Mouse (Mus musculus): ENCODE measurements around the gene Ppp3r1. TPM values are rescaled to one million over a fixed set of nuclear protein-coding genes. Genes with fewer than 3 reads are reported as not detected.

Ppp3r1 gene
- total RNA-seq (2022), result 100 to 1,000 TPM; 124 to 168 (median 143) TPM

DNA sequence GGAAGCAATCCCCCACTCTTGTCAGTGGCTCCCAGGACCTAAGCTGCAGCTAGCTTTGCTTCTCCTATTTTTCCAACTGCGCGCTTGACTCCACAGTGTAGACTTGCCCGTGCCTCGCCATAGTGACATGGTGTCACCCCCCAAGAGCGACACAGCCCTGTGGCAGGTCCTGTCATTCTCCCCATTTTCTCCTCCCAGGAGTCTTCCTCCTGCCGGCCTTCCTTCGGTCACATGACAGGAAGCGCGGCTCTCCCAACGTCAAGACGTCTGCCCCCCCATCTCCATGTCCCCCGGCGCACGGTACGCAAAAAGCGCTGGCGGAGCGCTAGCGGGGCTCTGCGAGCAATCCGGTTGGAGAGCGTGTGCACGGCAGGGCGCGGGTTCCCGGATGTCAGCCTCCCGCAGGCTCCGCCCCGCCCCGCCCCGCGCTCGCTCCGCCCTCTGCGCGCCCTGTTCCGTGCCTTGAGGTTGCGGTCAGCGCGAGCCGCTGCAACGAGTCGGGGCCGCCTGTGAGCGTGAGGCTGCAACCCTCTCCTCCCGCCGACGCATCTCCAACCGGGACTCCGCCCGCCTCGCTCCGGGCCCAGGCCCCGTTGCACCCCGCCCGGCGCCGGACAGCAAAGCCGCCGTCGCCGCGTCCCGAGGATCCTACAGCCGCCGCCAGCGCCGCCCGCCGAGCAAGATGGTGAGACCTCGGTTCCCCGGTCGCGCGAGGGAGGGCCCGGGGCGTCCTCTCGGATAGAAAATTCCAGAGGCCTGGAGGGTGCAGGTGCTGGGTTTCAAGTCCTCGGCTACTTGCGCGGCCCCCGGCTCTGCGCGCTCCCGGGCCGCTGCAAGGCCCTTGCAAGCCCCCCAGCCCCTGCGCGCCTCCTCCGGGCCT is at the start of gene Ppp3r1:
Gene Ppp3r1 (plus strand): TSS at position 406 of the 880 bp plus-strand sequence.
- peak; percentile 95 to 96 for DNase-seq (ENCODE audit: low spot score in 2 of 2)

DNA sequence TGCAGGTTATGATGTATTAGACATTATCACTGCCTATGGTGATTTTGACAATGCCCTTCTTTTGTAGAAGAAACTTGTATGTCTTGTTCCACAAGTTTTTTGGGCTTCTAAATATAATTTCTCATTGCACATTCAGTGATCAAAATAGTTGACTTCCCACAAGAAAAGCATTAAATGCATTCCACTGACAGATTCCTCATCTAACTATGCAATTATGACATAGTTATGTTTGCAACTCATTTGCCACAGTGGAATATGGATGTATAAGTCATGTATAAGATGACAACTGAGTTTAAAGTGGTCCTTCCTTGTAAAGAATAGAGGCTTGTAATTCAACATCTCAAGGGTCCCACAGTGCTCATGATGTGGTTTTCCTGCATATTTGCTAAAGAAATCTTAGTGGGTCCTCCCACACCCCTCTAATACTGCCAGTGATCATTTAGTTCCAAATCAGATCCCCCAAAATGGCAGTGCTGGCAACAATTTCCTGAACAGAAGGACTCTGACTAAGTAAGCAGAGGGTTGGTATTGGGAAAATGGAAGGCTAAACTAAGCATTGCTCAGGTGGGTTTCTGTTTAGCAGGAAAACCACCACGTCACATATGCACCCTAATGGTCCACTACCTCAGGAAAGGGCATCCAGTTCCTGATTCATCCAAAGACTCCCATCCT is 46.5 kb upstream of the Ppp3r1 start:
- DNase-seq (ENCODE audit: low spot score in 2 of 2), result no peak

DNA sequence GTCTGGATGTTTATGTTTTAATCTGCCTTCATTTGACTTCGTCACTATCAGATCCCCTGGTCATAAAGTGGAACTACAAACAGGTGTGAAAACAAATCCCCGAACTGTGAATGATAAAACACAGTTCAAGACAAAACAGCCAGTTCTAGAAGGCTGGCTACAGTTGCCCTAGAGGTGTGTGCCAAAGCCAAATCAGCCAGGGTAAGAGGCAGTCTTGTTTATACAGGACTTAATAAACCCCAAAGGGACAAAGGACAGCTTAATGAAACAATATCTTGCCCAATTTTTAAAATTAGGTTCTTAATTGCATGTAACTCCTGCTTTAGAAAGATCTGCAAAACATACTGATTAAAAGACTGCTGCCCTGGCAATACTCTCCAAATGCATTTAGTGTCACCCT is 32.6 kb upstream of the Ppp3r1 start:
- DNase-seq (ENCODE audit: low spot score in 2 of 2), result no peak

DNA sequence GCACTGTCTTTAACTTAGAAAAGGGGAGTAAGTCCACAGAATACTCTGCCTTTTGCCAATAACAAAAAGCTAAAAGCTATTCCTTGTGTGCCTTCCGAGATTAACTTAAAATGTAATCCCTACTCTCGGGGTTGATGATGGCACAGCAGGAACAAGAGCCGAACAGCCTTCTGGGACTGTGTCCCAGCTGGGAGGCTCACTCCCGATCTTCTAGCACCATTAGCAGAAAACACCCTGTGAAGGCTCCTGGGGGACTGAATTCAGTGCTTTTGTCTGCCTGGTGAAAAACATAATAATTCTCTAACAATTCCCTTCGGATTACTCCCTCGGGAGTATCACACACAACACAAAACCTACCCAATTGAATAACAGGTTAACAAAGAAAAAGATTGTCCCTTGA is 23.4 kb upstream of the Ppp3r1 start:
- no peak for DNase-seq (ENCODE audit: low spot score in 2 of 2)

DNA sequence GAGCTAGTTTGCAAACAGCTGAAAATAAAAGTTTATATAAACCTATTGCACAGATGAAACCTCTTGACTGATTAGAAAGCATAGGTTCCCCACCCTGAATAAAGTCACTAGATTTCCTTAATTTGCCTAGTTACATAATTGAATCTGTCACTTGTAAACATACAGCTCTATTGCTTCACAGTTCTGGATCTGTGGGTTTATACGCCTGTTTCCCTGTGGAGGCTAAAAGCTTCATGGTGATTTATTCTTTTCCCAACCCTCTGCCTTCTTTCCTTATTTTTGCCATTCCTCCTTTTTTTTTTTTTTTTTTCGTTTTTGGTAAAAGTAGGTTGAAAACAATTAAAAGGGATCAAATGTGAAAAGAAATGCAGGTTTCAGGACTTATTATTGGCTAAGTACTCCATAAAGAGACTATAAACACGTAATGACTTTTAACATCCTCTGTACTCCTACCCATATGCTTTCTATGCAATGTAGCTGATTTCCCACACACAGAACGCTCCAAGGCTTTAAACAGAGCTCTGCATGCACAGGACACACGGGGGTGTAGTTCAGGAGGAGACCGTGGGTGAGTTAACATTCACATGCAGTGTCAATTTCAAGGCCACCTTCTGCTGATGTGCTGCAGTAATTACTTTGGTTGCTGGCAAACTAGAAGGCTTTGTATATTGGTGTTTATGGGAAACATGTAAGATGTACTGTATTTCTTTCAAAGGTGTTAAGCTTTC is 20.6 kb upstream of the Ppp3r1 start:
- DNase-seq (ENCODE audit: low spot score in 2 of 2), result no peak

DNA sequence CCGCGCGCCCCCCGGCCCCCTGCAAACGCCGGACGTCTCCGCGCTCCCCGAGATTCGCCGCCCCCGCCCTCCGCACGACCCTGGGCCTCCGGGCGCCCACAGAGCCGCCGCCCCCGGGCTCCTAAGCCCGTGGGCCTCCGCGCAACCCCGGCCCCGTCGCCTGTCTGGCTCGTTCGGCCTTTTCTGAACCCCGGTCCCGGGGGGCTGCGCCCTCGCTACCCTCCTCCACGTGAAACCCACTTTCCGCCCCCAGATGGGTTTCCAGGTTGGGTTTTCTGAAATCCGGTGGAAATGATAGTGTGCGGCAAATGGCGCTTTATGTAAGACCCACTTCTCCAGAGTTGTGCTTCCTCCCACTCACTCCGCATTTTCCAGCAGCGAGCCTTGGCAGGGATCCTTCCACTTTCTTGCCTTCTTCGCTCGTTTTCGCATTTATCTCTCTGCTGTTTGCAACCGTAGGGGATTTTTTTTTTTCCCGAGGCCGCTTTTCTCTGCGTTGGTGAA is 727 bp downstream of the Ppp3r1 start:
- peak; percentile 8 to 11 for DNase-seq (ENCODE audit: low spot score in 2 of 2)

DNA sequence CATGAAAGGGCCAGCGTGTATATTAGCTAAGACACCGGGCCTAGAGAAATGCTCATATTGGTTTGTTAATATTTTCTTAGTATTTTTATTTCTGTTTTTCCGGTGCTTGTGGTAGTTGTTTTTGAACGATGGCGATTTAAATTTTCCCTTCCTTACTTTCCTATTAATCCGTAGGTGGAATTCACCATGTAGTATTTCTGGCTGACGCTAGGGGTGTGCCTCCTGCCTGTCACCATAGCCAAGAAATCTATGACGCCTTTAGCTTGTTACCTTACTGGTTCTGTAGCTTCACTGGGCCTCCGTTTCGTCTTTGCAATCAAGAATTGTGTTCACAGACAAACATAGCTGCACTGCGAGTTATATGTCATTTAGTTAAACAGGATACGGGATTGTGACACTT is 1.2 kb downstream of the Ppp3r1 start:
- peak; percentile 8 to 17 for DNase-seq (ENCODE audit: low spot score in 2 of 2)

DNA sequence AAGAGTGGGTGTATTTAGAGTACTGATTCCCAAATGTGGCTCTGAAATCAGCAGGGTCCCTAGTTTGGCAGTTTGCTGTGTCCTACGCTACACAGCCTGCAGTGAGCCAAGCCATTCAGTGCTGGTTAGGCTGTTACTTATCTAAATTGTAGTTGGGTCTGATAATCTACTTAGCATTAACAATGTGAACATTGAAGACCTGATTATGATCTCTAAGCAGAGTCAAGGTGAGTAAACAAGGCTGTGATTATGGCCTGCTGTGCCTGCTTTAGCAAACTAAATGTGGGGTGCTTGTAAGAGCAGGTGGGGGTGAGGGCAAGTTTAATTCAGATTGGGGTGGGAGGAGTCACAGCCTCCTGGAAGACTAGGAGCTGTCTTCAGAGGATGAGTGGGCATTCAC is 4.9 kb downstream of the Ppp3r1 start:
- DNase-seq (ENCODE audit: low spot score in 2 of 2), result no peak

DNA sequence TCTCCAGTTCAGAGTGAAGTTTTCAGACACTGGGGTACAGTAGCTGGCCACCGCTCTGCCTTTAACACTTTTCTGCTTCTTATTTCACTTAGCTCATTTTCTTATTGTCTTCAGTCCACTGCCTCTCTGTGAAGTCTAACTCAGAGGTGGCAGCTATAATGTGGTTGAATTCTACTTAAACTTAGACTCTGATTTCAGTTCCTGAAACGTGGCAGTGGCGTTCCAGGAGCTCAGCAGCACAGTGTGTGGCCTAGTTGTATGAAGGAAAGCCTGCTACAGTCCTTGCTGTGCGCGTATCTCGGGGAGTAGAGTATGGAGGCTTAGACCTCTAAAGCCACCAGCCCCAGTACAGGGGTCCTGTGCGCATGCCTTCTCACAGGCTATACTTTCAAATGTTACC is 7.6 kb downstream of the Ppp3r1 start:
- DNase-seq (ENCODE audit: low spot score in 2 of 2), result no peak

DNA sequence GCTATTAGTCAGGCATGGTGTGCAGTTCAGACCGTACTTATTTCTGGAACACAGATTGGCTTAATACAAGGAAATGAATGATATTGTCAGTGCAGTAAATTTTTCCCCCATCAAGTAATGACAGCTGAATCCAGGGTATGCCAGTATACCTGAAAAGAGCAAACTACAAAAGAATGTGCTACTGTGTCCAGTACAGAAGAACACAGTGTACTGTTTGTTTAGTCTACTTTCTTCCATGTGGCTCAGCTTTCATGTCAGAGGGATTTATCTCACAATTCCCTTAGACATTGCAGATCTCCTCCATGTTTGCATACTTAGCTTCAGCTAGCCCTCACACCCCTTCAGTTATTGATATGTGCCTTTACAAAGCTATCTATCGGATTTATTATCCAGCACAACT is 10.2 kb downstream of the Ppp3r1 start:
- DNase-seq (ENCODE audit: low spot score in 2 of 2), result no peak

DNA sequence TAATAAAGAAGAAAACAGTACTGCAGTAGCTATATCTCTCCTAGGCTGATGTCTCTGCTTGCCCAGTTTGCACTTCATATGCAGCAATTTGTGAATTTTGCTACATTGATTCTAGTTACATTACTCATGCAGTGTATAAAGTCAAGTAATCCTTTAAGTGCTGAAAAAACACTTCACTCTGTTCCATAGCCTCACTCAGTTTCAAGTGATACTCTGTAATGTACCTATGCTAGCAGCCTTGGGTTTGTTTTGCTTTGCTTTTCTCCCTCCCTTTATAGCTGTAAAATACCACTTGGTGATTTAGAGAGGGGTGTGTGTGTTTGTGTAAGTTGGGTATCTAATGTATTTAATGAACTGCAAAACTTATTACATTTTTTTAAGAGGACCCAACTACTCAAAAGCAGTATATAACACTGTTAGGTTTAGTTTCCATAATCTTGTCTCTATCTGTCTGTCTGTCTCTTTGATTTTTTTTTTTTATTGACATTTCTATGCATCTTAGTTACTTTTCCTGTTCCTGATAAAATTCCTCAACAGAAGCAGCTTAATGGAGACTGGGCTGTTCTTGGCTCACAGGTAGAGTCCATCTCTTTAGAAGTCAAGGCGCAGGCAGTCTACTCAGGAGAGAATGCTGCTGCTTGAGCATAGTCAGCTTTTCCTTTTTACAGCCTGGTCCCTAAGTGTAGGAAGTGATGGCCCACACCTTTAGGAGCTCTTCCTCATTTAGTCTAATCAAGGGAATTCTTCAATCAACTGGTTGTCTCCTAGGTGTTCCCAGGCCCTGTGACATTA is 12.1 kb downstream of the Ppp3r1 start:
- no peak for DNase-seq (ENCODE audit: low spot score in 2 of 2)

DNA sequence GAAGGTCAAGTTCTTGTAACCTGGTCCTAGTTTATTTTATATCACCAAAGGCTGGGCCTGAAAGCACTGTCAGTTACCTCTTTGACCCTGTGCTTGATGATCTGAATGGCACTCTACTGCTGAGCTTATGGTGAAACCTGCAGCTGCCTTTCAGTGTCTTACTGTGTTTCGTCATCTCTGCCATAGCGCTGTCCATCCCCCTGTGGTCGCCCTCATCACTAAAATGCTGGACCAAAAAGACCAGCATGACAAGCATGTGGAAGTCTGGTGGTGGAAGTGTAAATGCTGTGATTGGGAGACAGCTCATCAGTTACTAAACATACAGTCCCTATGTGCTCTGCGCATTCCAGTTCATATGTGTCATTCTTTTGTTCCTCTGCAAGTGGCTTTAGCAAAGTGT is 13.2 kb downstream of the Ppp3r1 start:
- DNase-seq (ENCODE audit: low spot score in 2 of 2), result no peak

DNA sequence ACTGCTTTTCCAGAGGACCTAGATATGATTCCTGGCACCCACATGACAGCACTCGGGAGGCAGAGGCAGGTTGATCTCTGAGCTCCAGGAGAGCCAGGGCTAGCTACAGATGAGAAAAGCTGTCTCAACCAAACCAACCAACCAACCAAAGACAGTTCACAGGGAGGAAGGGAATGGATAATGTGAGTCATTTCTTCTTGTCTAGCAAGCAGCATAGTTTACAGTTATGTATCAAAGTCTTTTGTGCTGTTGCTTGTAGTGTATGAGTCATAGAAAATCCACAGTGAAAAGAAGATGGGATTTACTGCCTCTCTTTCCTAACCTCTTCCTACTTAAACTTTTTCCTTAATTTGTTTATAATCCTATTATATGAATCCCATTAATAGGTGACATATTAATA is 17.6 kb downstream of the Ppp3r1 start:
- no peak for DNase-seq (ENCODE audit: low spot score in 2 of 2)

DNA sequence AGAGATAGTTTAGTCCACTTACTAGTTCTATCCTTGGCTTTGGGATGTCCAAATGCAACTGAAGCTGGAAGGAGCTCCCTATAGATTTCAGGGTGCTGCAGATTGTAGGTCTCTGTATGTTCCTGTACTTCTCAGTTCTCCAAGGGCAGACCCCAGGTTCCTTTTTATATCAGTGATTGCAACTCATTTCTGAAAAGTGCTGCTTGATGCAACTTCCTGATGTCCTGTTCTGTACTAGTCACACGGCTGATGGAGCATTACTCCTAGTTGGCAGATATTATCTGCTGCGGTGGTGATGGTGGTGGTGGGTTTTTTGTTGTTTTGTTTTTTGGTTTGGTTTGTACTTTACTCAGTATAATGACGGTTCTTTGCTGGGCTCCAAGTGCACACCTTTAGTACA is 21.7 kb downstream of the Ppp3r1 start:
- no peak for DNase-seq (ENCODE audit: low spot score in 2 of 2)

DNA sequence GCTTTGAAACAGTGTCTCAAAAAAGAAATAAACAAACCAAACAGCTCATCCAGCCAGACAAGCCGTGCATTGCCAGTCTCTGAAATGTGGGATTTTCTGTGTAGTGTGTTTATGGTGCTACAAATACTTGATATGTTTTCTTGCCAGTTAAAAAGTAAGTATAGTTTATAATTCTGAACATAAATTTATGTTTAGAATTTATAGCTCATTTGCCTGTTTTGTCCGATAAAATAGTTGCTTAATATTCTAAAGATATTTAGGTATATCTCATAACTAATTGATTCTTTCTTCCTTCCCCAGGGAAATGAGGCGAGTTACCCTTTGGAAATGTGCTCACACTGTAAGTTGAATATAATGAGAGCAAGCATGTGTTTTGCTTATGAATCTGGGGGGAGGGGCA is 22.7 kb downstream of the Ppp3r1 start, which contains the start of gene Wdr92:
Gene Wdr92 (plus strand): TSS at position 301 of the 400 bp plus-strand sequence.
- no peak for DNase-seq (ENCODE audit: low spot score in 2 of 2)

DNA sequence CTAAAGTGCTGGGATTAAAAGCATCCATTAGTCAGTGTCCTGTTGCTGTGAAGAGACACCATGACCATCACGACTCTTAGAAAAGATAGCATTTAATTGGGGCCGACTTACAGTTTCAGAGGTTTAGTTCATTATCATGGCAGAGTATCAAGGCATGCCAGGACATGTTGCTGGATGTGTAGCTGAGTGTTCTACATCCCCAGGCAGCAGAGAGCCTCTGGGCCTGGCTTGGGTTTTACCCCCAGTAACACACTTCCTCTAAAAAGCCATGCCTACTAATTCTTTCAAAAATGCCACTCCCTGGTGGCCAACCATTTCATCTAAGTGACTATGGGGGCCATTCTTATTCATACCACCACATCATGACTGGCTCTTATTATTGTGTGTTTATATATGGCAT is 24.1 kb downstream of the Ppp3r1 start:
- no peak for DNase-seq (ENCODE audit: low spot score in 2 of 2)

DNA sequence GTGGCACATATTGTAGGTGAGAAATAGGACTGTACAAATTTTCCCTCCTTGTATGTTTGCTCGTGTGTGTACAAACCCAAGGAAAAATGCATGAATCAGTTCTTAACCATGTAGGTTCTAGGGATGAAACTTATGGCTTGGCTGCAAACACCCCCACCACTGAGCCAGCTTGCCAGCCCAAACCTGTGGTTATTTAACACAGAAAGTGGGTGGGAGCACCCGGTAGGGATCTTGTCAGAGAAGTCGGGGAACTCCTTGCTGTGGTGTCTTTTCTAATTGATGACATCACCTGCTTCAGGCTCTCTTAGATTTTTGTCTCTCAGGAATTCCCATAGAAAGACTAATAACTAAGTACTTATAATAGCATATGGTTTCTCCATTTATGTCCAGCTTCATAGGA is 28.6 kb downstream of the Ppp3r1 start:
- DNase-seq (ENCODE audit: low spot score in 2 of 2), result no peak

DNA sequence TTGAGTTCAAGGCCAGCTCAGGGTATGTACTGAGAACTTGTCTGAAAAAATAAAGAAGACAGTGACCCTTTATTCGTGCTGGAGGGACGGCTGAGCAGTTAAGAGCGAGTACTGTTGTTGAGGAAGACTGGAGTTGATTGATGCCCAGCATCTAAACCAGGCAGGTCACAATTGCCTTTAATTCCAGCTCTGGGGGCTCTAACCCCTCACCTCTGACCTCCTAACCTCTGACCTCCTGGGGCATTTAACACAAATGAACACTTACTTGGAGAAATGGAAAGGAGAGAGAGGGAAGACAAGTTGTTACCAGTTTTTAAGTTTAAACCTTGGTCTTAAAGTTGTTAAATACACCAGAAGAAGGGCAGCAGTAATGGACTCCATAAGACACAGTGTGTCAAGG is 29.7 kb downstream of the Ppp3r1 start:
- no peak for DNase-seq (ENCODE audit: low spot score in 2 of 2)

DNA sequence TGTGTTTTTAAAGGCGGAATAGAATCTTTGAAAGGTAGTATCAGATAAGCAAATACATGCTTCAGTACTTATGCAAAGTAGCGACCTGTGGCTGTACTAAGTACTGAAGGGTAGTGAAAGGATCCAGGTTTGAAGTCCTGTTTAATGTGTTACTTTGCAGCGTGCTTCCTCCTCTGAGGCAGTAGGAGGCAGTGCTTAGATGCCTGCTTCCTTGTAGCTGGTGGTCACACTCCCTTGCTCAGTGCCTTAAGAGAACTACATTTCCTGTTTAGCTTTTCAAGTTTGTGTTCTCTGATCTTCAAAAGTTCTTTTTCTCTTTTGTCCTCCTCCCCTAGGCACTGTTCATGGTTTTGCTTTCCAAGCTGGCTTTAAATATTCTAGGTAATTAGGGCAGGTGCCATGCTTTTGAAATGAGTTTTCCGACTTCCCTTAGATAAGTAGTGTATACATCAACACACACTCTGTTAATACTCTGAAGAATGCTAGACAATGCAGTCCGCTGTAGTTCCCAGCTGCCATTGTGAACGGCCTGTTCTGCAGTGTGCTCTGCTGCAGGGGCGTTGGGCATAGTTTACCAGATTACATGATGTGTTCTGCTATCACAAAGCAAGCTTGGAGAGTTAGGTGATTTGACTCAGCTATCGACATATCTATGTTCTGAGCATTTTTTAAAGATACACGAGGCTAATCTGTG is 33.2 kb downstream of the Ppp3r1 start:
- DNase-seq (ENCODE audit: low spot score in 2 of 2), result no peak

DNA sequence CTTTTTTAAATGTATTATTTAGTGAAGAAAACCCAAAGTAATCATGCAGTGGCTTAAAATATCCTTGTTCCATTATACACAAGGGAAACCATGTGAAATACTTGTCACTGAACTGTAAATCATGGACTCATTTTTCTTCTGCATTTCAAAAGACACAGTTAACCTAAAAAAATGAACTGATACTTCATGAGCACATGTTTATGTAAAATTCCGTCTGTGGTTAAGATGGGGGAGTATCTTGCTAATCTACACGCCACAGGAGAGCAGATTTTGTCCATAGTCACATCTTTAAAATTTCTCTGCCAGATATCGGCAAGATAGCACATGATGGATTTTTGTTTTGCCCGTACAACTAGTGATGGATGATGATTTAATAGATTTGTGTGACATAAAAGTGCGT is 40.1 kb downstream of the Ppp3r1 start:
- no peak for DNase-seq (ENCODE audit: low spot score in 2 of 2)

Data from gastrocnemius, adult 8-10 months (tissue).